Mouse (Mus musculus) olfactory bulb, adult 2 months (tissue): ENCODE data around the gene Il11ra1.
"Not testable (repeated sequence)": the region's sequence is repeated elsewhere in the genome, so short reads cannot be mapped to it uniquely, and the experiment has no call there.

Experiments used
- CTCF ChIP-seq: fragments of 200-500 bp; IDR thresholded peaks from 2 replicates; pipeline ENCODE4 v1.5.1; 2012; ENCODE audit warnings: low read depth, mild to moderate bottlenecking, low read length, moderate library complexity; ENCODE audit not compliant: insufficient read depth
- POLR2A ChIP-seq: fragments of 200-500 bp; IDR thresholded peaks from 2 replicates; pipeline ENCODE4 v1.6.1; 2012; ENCODE audit warnings: mild to moderate bottlenecking, low read depth, low read length, moderate library complexity; ENCODE audit not compliant: insufficient read depth

GRCm38 (mm10) chr4:41773502-41773901 is 73.7 kb downstream of the Il11ra1 start:
- TF ChIP-seq POLR2A, CTCF: not testable (repeated sequence)
